Mouse (Mus musculus): ENCODE measurements around the gene Col6a5. TPM values are rescaled to one million over a fixed set of nuclear protein-coding genes. Genes with fewer than 3 reads are reported as not detected.

The Col6a5 gene
- polyA plus RNA-seq, 1 experiment = 0.39 TPM

DNA sequence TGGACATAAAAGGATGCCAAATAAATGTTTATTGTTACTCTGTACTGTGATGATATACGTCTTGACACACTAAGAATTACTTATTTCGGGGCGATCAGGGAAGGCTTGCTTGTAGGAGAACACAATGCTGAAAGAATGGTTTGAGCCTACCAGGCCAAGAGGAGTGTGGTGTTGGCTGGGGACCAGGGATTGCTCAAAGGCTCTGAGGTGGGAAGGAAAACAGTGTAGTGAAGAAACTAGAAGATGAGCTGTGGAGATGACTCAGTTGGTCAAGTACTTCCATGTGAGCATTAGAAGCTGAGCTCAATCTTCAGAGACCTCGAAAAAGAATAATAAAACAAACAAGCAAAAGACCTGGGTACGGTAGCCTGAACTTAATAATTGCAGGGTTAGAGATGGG is 146.0 kb downstream of the Col6a5 start:
- no peak overlapping the region for H3K27ac ChIP-seq (ENCODE audit: insufficient read depth, low read length)

DNA sequence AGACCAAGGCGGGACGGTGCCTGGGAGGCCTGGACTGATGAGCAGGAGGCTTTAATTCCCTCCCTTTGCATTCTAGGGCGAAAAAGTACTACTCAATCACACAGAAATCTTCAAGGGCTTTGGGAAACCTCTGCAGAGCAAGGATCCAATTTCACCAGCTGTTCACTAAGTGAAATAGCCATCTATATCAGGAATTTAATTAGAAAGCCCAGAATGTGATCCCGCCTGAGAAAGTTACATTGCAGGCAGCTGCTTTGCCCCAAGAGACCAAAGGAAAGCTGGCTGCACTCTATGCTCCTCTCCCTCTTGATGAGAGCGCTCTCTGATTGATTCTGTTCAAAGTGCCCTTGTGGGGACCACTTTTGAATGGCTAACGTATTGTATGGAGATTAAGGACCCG is 149.0 kb downstream of the Col6a5 start:
- H3K4me1 ChIP-seq (ENCODE audit: control insufficient read depth, insufficient read depth, low read length) = no peaks in the 10 kb centered on the region
- H3K27ac ChIP-seq (ENCODE audit: insufficient read depth, low read length) = no peak overlapping the region
- no peak overlapping the region for H3K4me3 ChIP-seq (ENCODE audit: insufficient read depth, low read length)
- no peak for TF ChIP-seq CTCF (IDR thresholded peaks at IDR 0.05; ENCODE audit: borderline replicate concordance, insufficient read depth, low read length)
- no peak for TF ChIP-seq POLR2A (IDR thresholded peaks at IDR 0.05; ENCODE audit: low read depth, low read length)

More for the DNA sequence above, 146.0 kb downstream of the Col6a5 start:
- no peak overlapping the region for H3K4me3 ChIP-seq (ENCODE audit: insufficient read depth, low read length)
- no peaks in the 10 kb centered on the region for H3K4me1 ChIP-seq (ENCODE audit: control insufficient read depth, insufficient read depth, low read length)
- no peak for TF ChIP-seq CTCF (IDR thresholded peaks at IDR 0.05; ENCODE audit: borderline replicate concordance, insufficient read depth, low read length)
- no peak for TF ChIP-seq POLR2A (IDR thresholded peaks at IDR 0.05; ENCODE audit: low read depth, low read length)

GRCm38 (mm10) chr9:105808920-105809505 is 151.4 kb downstream of the Col6a5 start:
- Histone ChIP-seq H3K4me1 (ENCODE audit: control insufficient read depth, insufficient read depth, low read length) (no peaks in the 10 kb centered on the region), H3K27ac (ENCODE audit: insufficient read depth, low read length) (no peak overlapping the region), H3K4me3 (ENCODE audit: insufficient read depth, low read length) (no peak overlapping the region)
- TF ChIP-seq POLR2A (IDR thresholded peaks at IDR 0.05; ENCODE audit: low read depth, low read length) (no peak), CTCF (IDR thresholded peaks at IDR 0.05; ENCODE audit: borderline replicate concordance, insufficient read depth, low read length) (no peak)

Other genes starting within 250 kb of the Col6a5 start
- 0.18 and 1.2 TPM in 2 replicates for gene Col6a6, start 132.5 kb downstream of the Col6a5 start, polyA plus RNA-seq (2011; ENCODE audit: insufficient read length, low read depth, missing spikeins)
- gene Col6a4, start 136.1 kb upstream of the Col6a5 start, polyA plus RNA-seq (2011; ENCODE audit: insufficient read length, low read depth, missing spikeins) = 0.50 and 1.4 TPM in 2 replicates
- gene Glyctk, start 197.5 kb upstream of the Col6a5 start, polyA plus RNA-seq (2011; ENCODE audit: insufficient read length, low read depth, missing spikeins) = 1.2 and 2.0 TPM in 2 replicates
- 94.0 and 120 TPM in 2 replicates for gene Wdr82, start 210.3 kb upstream of the Col6a5 start, polyA plus RNA-seq (2011; ENCODE audit: insufficient read length, low read depth, missing spikeins)
- gene Ppm1m, start 239.1 kb upstream of the Col6a5 start, polyA plus RNA-seq (2011; ENCODE audit: insufficient read length, low read depth, missing spikeins) = 30.9 and 31.7 TPM in 2 replicates
- gene Twf2, start 242.5 kb upstream of the Col6a5 start, polyA plus RNA-seq (2011; ENCODE audit: insufficient read length, low read depth, missing spikeins) = 16.7 and 17.6 TPM in 2 replicates